Mouse (Mus musculus) forebrain, embryonic 16.5 days (tissue): ENCODE measurements around the gene Abr. TPM values are rescaled to one million over a fixed set of nuclear protein-coding genes. Genes with fewer than 3 reads are reported as not detected.

Source experiments
- ATAC-seq: fragments of 200-750 bp; cut with Nextera tagmentation; 2 replicates; pipeline ENCODE4 v1.8.0; 2017; ENCODE audit warnings: mild to moderate bottlenecking, moderate library complexity
- H3K27ac ChIP-seq: fragments of 300-500 bp; sonication (generic); 2 replicates; pipeline ENCODE4 v1.5.1; 2014; ENCODE audit warnings: low read length, control low read depth
- H3K27me3 ChIP-seq: fragments of 300-500 bp; sonication (generic); replicated peaks from 2 replicates; pipeline ENCODE4 v1.6.1; 2014; ENCODE audit warnings: low read length; ENCODE audit not compliant: control insufficient read depth, insufficient read depth
- H3K36me3 ChIP-seq: fragments of 300-500 bp; sonication (generic); 2 replicates; pipeline ENCODE4 v1.6.1; 2014; ENCODE audit not compliant: control insufficient read depth, insufficient read depth
- H3K4me1 ChIP-seq: fragments of 300-500 bp; sonication (generic); replicated peaks from 2 replicates; pipeline ENCODE4 v1.6.1; 2014; ENCODE audit warnings: low read length; ENCODE audit not compliant: control insufficient read depth, insufficient read depth
- H3K4me2 ChIP-seq: fragments of 300-500 bp; sonication (generic); 2 replicates; pipeline ENCODE4 v1.6.1; 2014; ENCODE audit warnings: mild to moderate bottlenecking, low read length, control low read depth
- H3K4me3 ChIP-seq: fragments of 300-500 bp; sonication (generic); replicated peaks from 2 replicates; pipeline ENCODE4 v1.5.1; 2014; ENCODE audit warnings: mild to moderate bottlenecking, low read length, control low read depth
- H3K9ac ChIP-seq: fragments of 300-500 bp; sonication (generic); replicated peaks from 2 replicates; pipeline ENCODE4 v1.6.1; 2014; ENCODE audit warnings: low read depth, low read length, control low read depth
- H3K9me3 ChIP-seq: fragments of 300-500 bp; sonication (generic); 2 replicates; pipeline ENCODE4 v1.6.1; 2016; ENCODE audit warnings: low read length; ENCODE audit not compliant: control insufficient read depth
- WGBS: fragments of 180-500 bp; shearing (Covaris S2); extraction: QIAGEN DNeasy Blood & Tissue Kit; methylation state at CpG from one replicate; pipeline ENCODE4 v1.1.7; 2014; 5-methylcytosine and 5-hydroxymethylcytosine counted together
- polyA plus RNA-seq: library from polyadenylated mRNA; unstranded; fragments of >200 nt; fragmentation: Nextera tagmentation; extraction: Ambion mirVana; gene quantifications from 2 replicates; pipeline ENCODE4 v1.2.1, GENCODE M21; 2015

The Abr gene
- polyA plus RNA-seq, 1 experiment from 2014 or later = 121 TPM

GRCm38 (mm10) chr11:76410826-76411225 lies 211.3 kb downstream of the Abr start:
- WGBS = 68% methylated on average over 12 of the region's 12 CpGs
- H3K4me2 ChIP-seq = no peak overlapping the region
- H3K36me3 ChIP-seq = peaks cover 6% of the 10 kb centered on the region; the same call in 1 of the 2 replicates
- peaks cover 15% of the 10 kb centered on the region for H3K4me1 ChIP-seq
- no peak overlapping the region for H3K4me3 ChIP-seq
- H3K27me3 ChIP-seq = no peaks in the 10 kb centered on the region
- H3K9ac ChIP-seq = no peak overlapping the region
- H3K27ac ChIP-seq = no peak overlapping the region
- no peaks in the 10 kb centered on the region for H3K9me3 ChIP-seq
- ATAC-seq = no peak

GRCm38 (mm10) chr11:76406702-76407583 lies 215.2 kb downstream of the Abr start, which contains the start of gene Timm22:
Gene Timm22 (plus strand): TSS chr11:76406952.
- Histone ChIP-seq H3K4me1 (peaks cover 12% of the 10 kb centered on the region), H3K27me3 (no peaks in the 10 kb centered on the region), H3K4me3 (peak within 1 kb of the TSS; percentile 78), H3K9me3 (no peaks in the 10 kb centered on the region), H3K36me3 (no peaks in the 10 kb centered on the region), H3K9ac (peak within 1 kb of the TSS; percentile 86), H3K27ac (peak within 1 kb of the TSS; percentile 80), H3K4me2 (peak within 1 kb of the TSS; percentile 70)
- under 1% methylated on average over 46 of the region's 46 CpGs for WGBS
- ATAC-seq = peak; percentile 97

- no peaks in the 10 kb centered on the region for H3K36me3 ChIP-seq
- no peak overlapping the region for H3K27ac ChIP-seq
- peaks cover 15% of the 10 kb centered on the region for H3K4me1 ChIP-seq
- H3K27me3 ChIP-seq = no peaks in the 10 kb centered on the region
- H3K9me3 ChIP-seq = no peaks in the 10 kb centered on the region
- WGBS = 92% methylated on average over 5 of the region's 5 CpGs
- H3K4me3 ChIP-seq = no peak overlapping the region
- no peak overlapping the region for H3K4me2 ChIP-seq
- no peak overlapping the region for H3K9ac ChIP-seq
- ATAC-seq = no peak
These were observed 216.4 kb downstream of the Abr start for GRCm38 (mm10) chr11:76405626-76406264.

- Histone ChIP-seq H3K4me3 (no peak overlapping the region), H3K36me3 (no peaks in the 10 kb centered on the region), H3K27me3 (no peaks in the 10 kb centered on the region), H3K9ac (no peak overlapping the region), H3K4me2 (no peak overlapping the region), H3K9me3 (no peaks in the 10 kb centered on the region), H3K4me1 (peaks cover 15% of the 10 kb centered on the region), H3K27ac (no peak overlapping the region)
- ATAC-seq = no peak
- WGBS = 78% methylated on average over 4 of the region's 4 CpGs
These were observed 217.0 kb downstream of the Abr start for GRCm38 (mm10) chr11:76405113-76405512.

- Histone ChIP-seq H3K9ac (no peak overlapping the region), H3K9me3 (no peaks in the 10 kb centered on the region), H3K36me3 (no peaks in the 10 kb centered on the region), H3K4me3 (no peak overlapping the region), H3K4me1 (peaks cover 20% of the 10 kb centered on the region), H3K4me2 (no peak overlapping the region), H3K27ac (0 out of 2 replicates have a peak overlapping the region, but pooled peaks have one; percentile 12), H3K27me3 (no peaks in the 10 kb centered on the region)
- 55% methylated on average over 10 of the region's 10 CpGs for WGBS
- no peak for ATAC-seq
These were observed 220.7 kb downstream of the Abr start for GRCm38 (mm10) chr11:76401398-76401797.

- peak overlapping the region; percentile 63 for H3K4me3 ChIP-seq
- H3K4me2 ChIP-seq = peak overlapping the region; percentile 98
- no peak overlapping the region; the same call in 1 of the 2 replicates for H3K9ac ChIP-seq
- H3K9me3 ChIP-seq = no peaks in the 10 kb centered on the region
- H3K27me3 ChIP-seq = no peaks in the 10 kb centered on the region
- peaks cover 20% of the 10 kb centered on the region for H3K4me1 ChIP-seq
- ATAC-seq = peak; percentile 46; the same call in 1 of the 2 replicates
- no peaks in the 10 kb centered on the region for H3K36me3 ChIP-seq
- H3K27ac ChIP-seq = no peak overlapping the region
- WGBS = 6% methylated on average over 11 of the region's 11 CpGs
These were observed 222.4 kb downstream of the Abr start for GRCm38 (mm10) chr11:76399587-76400330.

- Histone ChIP-seq H3K27ac (peak within 1 kb of the TSS; percentile 69; the same call in 1 of the 2 replicates), H3K4me3 (peak within 1 kb of the TSS; percentile 63), H3K36me3 (no peaks in the 10 kb centered on the region), H3K4me2 (peak within 1 kb of the TSS; percentile 98), H3K9me3 (no peaks in the 10 kb centered on the region), H3K9ac (peak within 1 kb of the TSS; percentile 78), H3K4me1 (peaks cover 20% of the 10 kb centered on the region), H3K27me3 (no peaks in the 10 kb centered on the region)
- 0% methylated on average over 45 of the region's 70 CpGs for WGBS
- ATAC-seq = peak; percentile 84
These were observed 223.1 kb downstream of the Abr start, which contains the start of gene Nxn for GRCm38 (mm10) chr11:76398798-76399586. Gene Nxn (minus strand): TSS chr11:76399140.

- under 1% methylated on average over 25 of the region's 33 CpGs for WGBS
- peak; percentile 53 for ATAC-seq
These were observed 223.8 kb downstream of the Abr start for GRCm38 (mm10) chr11:76398312-76398797.

More at GRCm38 (mm10) chr11:76398312-76398797, 223.8 kb downstream of the Abr start:
- Histone ChIP-seq H3K4me2 (peak overlapping the region; percentile 98), H3K9ac (peak overlapping the region; percentile 78), H3K4me1 (peaks cover 20% of the 10 kb centered on the region), H3K27me3 (no peaks in the 10 kb centered on the region), H3K4me3 (peak overlapping the region; percentile 63), H3K9me3 (no peaks in the 10 kb centered on the region), H3K27ac (peak overlapping the region; percentile 69; the same call in 1 of the 2 replicates), H3K36me3 (no peaks in the 10 kb centered on the region)
